Mouse (Mus musculus) midbrain, embryonic 14.5 days (tissue): Measurements from ENCODE around the gene Rheb. TPM values are rescaled to one million over a fixed set of nuclear protein-coding genes. Genes with fewer than 3 reads are reported as not detected.

Source experiments
- ATAC-seq: fragments of 200-750 bp; cut with Nextera tagmentation; 2 replicates; pipeline ENCODE4 v1.8.0; 2017; ENCODE audit warnings: moderate number of reproducible peaks, moderate library complexity; ENCODE audit not compliant: low FRiP score, low TSS enrichment
- DNase-seq: peaks from one replicate; pipeline ENCODE4 v3.0.0-alpha.2; 2015
- H3K27ac ChIP-seq: fragments of 300-500 bp; sonication (generic); replicated peaks from 2 replicates; pipeline ENCODE4 v1.5.1; 2014; ENCODE audit warnings: mild to moderate bottlenecking, low read depth, low read length, moderate library complexity
- H3K27me3 ChIP-seq: fragments of 300-500 bp; sonication (generic); 2 replicates; pipeline ENCODE4 v1.6.1; 2014; ENCODE audit warnings: low read length, control low read depth, mixed read lengths; ENCODE audit not compliant: control insufficient read depth, insufficient read depth
- H3K36me3 ChIP-seq: fragments of 300-500 bp; sonication (generic); 2 replicates; pipeline ENCODE4 v1.6.1; 2014; ENCODE audit warnings: low read length, control low read depth; ENCODE audit not compliant: control insufficient read depth, insufficient read depth
- H3K4me1 ChIP-seq: fragments of 300-500 bp; sonication (generic); 2 replicates; pipeline ENCODE4 v1.6.1; 2014; ENCODE audit warnings: mild to moderate bottlenecking, antibody characterized with exemption, low read length, control low read depth; ENCODE audit not compliant: control insufficient read depth, insufficient read depth
- H3K4me2 ChIP-seq: fragments of 300-500 bp; sonication (generic); 2 replicates; pipeline ENCODE4 v1.6.1; 2014; ENCODE audit warnings: mild to moderate bottlenecking, low read length, moderate library complexity
- H3K4me3 ChIP-seq: fragments of 300-500 bp; sonication (generic); replicated peaks from 2 replicates; pipeline ENCODE4 v1.5.1; 2014; ENCODE audit warnings: low read depth, low read length
- H3K9ac ChIP-seq: fragments of 300-500 bp; sonication (generic); replicated peaks from 2 replicates; pipeline ENCODE4 v1.6.1; 2014; ENCODE audit warnings: mild to moderate bottlenecking, low read length, moderate library complexity
- H3K9me3 ChIP-seq: fragments of 300-500 bp; sonication (generic); 2 replicates; pipeline ENCODE4 v1.6.1; 2016; ENCODE audit warnings: low read length, control low read depth, mixed read lengths; ENCODE audit not compliant: control insufficient read depth
- WGBS: fragments of 180-500 bp; shearing (Covaris S2); extraction: QIAGEN DNeasy Blood & Tissue Kit; methylation state at CpG from one replicate; pipeline ENCODE4 v1.1.7; 2014; 5-methylcytosine and 5-hydroxymethylcytosine counted together
- polyA plus RNA-seq: library from polyadenylated mRNA; unstranded; fragments of >200 nt; fragmentation: Nextera tagmentation; extraction: Ambion mirVana; gene quantifications from 2 replicates; pipeline ENCODE4 v1.2.1, GENCODE M21; 2014

The Rheb gene
- polyA plus RNA-seq, 1 experiment from 2014 or later: 240 TPM

- Histone ChIP-seq H3K27me3 (no peaks in the 10 kb centered on the region), H3K27ac (no peak within 1 kb of the TSS), H3K4me1 (no peaks in the 10 kb centered on the region), H3K36me3 (no peaks in the 10 kb centered on the region), H3K9ac (no peak within 1 kb of the TSS), H3K4me3 (no peak within 1 kb of the TSS), H3K9me3 (no peaks in the 10 kb centered on the region), H3K4me2 (no peak within 1 kb of the TSS)
- ATAC-seq (no peak), DNase-seq (no peak)
- 38% methylated on average over 18 of the region's 18 CpGs for WGBS
Observed at GRCm38 (mm10) chr5:24757816-24758215, 84.6 kb downstream of the Rheb start, which contains the start of gene Crygn. Gene Crygn (minus strand): TSS chr5:24758008.

GRCm38 (mm10) chr5:24756931-24757330, 85.5 kb downstream of the Rheb start:
- Histone ChIP-seq H3K4me3 (no peak overlapping the region), H3K36me3 (no peaks in the 10 kb centered on the region), H3K27ac (no peak overlapping the region), H3K9me3 (no peaks in the 10 kb centered on the region), H3K9ac (no peak overlapping the region), H3K4me2 (no peak overlapping the region), H3K27me3 (no peaks in the 10 kb centered on the region), H3K4me1 (peaks cover 4% of the 10 kb centered on the region; the same call in 1 of the 2 replicates)
- ATAC-seq (no peak), DNase-seq (no peak)
- WGBS: 53% methylated on average over 3 of the region's 3 CpGs

Other genes starting within 250 kb of the Rheb start
- gene Smarcd3, start 218.2 kb downstream of the Rheb start, polyA plus RNA-seq: 158 and 199 TPM in 2 replicates
- 42.3 and 54.1 TPM in 2 replicates for gene Nub1, start 157.1 kb downstream of the Rheb start, polyA plus RNA-seq
- gene Wdr86, start 111.9 kb downstream of the Rheb start, polyA plus RNA-seq: 2.0 and 5.6 TPM in 2 replicates
- 1.6 TPM in 1 of 2 replicates, not detected in the other for gene Crygn, start 84.6 kb downstream of the Rheb start, polyA plus RNA-seq